16 mouse cellular contexts compared by ENCODE assay signal in genomic region chr16:46063278-46063677, GRCm38 (mm10).
"Had no signal": no experiment of that assay in that cellular context is flagged by ENCODE, and none has a peak within 500 bp of the region (broad histone marks: within the 10 kb centered on the region; RNA-seq: fewer than 3 reads in every experiment).

No protein-coding gene starts in this region.

- DNase-seq: retina, postnatal 1 day; right cerebral cortex, adult 18-20 months; right cerebral cortex, postnatal 14 days; right cerebral cortex, postnatal 25 days; right cerebral cortex, postnatal 4 days; spleen, adult 18-20 months; thymus, adult 18-20 months; thymus, adult 2 months; thymus, postnatal 14 days; thymus, postnatal 25 days; thymus, postnatal 36 days; thymus, postnatal 4 days had no signal

- H3K27me3 ChIP-seq: neural tube, embryonic 13.5 days; neural tube, embryonic 15.5 days; stomach, embryonic 15.5 days had no signal

- H3K36me3 ChIP-seq: neural tube, embryonic 13.5 days; neural tube, embryonic 15.5 days; stomach, embryonic 15.5 days had no signal

- H3K27ac ChIP-seq: neural tube, embryonic 13.5 days; neural tube, embryonic 15.5 days; stomach, embryonic 15.5 days; stomach, postnatal 0 days had no signal

- H3K9me3 ChIP-seq: neural tube, embryonic 13.5 days; neural tube, embryonic 15.5 days; stomach, embryonic 15.5 days had no signal

- H3K4me2 ChIP-seq: neural tube, embryonic 13.5 days; neural tube, embryonic 15.5 days; stomach, embryonic 15.5 days had no signal

- H3K9ac ChIP-seq: neural tube, embryonic 13.5 days; neural tube, embryonic 15.5 days; stomach, embryonic 15.5 days had no signal

- H3K4me1 ChIP-seq: neural tube, embryonic 13.5 days; neural tube, embryonic 15.5 days; stomach, embryonic 15.5 days had no signal

- H3K4me3 ChIP-seq: neural tube, embryonic 13.5 days; neural tube, embryonic 15.5 days; stomach, embryonic 15.5 days had no signal
